ENCODE assay signal across 9 mouse cellular contexts in genomic region chr7:29314844-29315628, GRCm38 (mm10). TPM values are rescaled to one million over a fixed set of nuclear protein-coding genes. Genes with fewer than 3 reads are reported as not detected.
A peak's percentile ranks its signal among the peaks of the same experiment; 100 is the strongest.
DNase-seq lines count a peak whose midpoint lies in the region; ATAC-seq and TF ChIP-seq lines count a peak whose summit lies in the region.
"Had no signal": no experiment of that assay in that cellular context is flagged by ENCODE, and none has a peak within 500 bp of the region (broad histone marks: within the 10 kb centered on the region; RNA-seq: fewer than 3 reads in every experiment).

No protein-coding gene starts in this region.

- H3K9ac ChIP-seq in forebrain, postnatal 0 days, result no peak overlapping the region

- no peak overlapping the region for H3K4me3 ChIP-seq in forebrain, postnatal 0 days (ENCODE audit: low read depth, low read length)
- no peak overlapping the region for H3K4me3 ChIP-seq in limb, embryonic 10.5 days
- peak overlapping the region; percentile 1; the same call in 1 of the 2 replicates for H3K4me3 ChIP-seq in olfactory bulb, adult 2 months (ENCODE audit: insufficient read depth, low read depth, low read length)

- 35% methylated on average over 13 of the region's 13 CpGs for WGBS in forebrain, postnatal 0 days
- WGBS in limb, embryonic 10.5 days, result 86% methylated on average over 13 of the region's 13 CpGs
- WGBS in olfactory bulb, adult 2 months, result 28% methylated on average over 13 of the region's 13 CpGs

- no peaks in the 10 kb centered on the region for H3K27me3 ChIP-seq in forebrain, postnatal 0 days (ENCODE audit: insufficient read depth, low read length)
- H3K27me3 ChIP-seq in limb, embryonic 10.5 days (ENCODE audit: low read depth, poor library complexity, severe bottlenecking), result 0 out of 2 replicates have a peak, but pooled peaks cover under 1% of the 10 kb centered on the region

- ATAC-seq in forebrain, postnatal 0 days, result peak; percentile 66

- peaks cover 29% of the 10 kb centered on the region for H3K36me3 ChIP-seq in forebrain, postnatal 0 days (ENCODE audit: insufficient read depth)
- peaks cover 52% of the 10 kb centered on the region for H3K36me3 ChIP-seq in limb, embryonic 10.5 days

- TF ChIP-seq POLR2A in olfactory bulb, adult 2 months (IDR thresholded peaks at IDR 0.05; ENCODE audit: insufficient read depth, low read depth, low read length), result no peak

- H3K4me2 ChIP-seq in forebrain, postnatal 0 days (ENCODE audit: low read depth), result peak overlapping the region; percentile 47
- H3K4me2 ChIP-seq: liver, embryonic 11.5 days had no signal

- H3K4me1 ChIP-seq in forebrain, postnatal 0 days (ENCODE audit: insufficient read depth), result peaks cover 71% of the 10 kb centered on the region
- H3K4me1 ChIP-seq in limb, embryonic 10.5 days, result peaks cover 76% of the 10 kb centered on the region
- peaks cover 78% of the 10 kb centered on the region for H3K4me1 ChIP-seq in olfactory bulb, adult 2 months (ENCODE audit: control insufficient read depth, insufficient read depth, low read length)

- no peaks in the 10 kb centered on the region for H3K9me3 ChIP-seq in forebrain, postnatal 0 days (ENCODE audit: low read length)
- H3K9me3 ChIP-seq in limb, embryonic 10.5 days (replicated peaks), result no peaks in the 10 kb centered on the region

- TF ChIP-seq CTCF in forebrain, postnatal 0 days (IDR thresholded peaks at IDR 0.05; ENCODE audit: low read depth), result no peak
- no peak for TF ChIP-seq CTCF in olfactory bulb, adult 2 months (IDR thresholded peaks at IDR 0.05; ENCODE audit: insufficient read depth, low read depth, low read length)

- H3K27ac ChIP-seq in forebrain, postnatal 0 days (ENCODE audit: low read depth, low read length), result peak overlapping the region; percentile 95
- H3K27ac ChIP-seq in limb, embryonic 10.5 days, result peak overlapping the region; percentile 95
- H3K27ac ChIP-seq in olfactory bulb, adult 2 months (ENCODE audit: insufficient read depth, low read depth, low read length), result peak overlapping the region; percentile 93

- peak; percentile 67 for DNase-seq in lung, postnatal 10 days
- DNase-seq in lung, postnatal 14 days, result no peak
- DNase-seq in forebrain, postnatal 0 days, result peak; percentile 73
- no peak for DNase-seq in limb, embryonic 10.5 days (ENCODE audit: low spot score)
- no peak for DNase-seq in testis, postnatal 10 days (ENCODE audit: low spot score)
- DNase-seq in spleen, postnatal 10 days (ENCODE audit: low spot score in 2 of 2), result no peak
- no peak for DNase-seq in thymus, adult 18-20 months

RNA-seq across cellular contexts. Expression of gene Dpf1, which starts 11.3 kb away (rescaled TPM):
- total RNA-seq in forebrain, postnatal 0 days (2014; rRNA removed), result 246 and 291 TPM in 2 replicates
- 243 and 248 TPM in 2 replicates for polyA plus RNA-seq in forebrain, postnatal 0 days (2015; fragmentation: Nextera tagmentation; extraction: Ambion mirVana)
- 24.0 and 32.9 TPM in 2 replicates for polyA plus RNA-seq in limb, embryonic 10.5 days (2016; fragmentation: Nextera tagmentation; extraction: Ambion mirVana)
- not detected in 2 replicates for polyA plus RNA-seq in olfactory bulb, adult 2 months (2012; ENCODE audit: insufficient read depth, insufficient read length, low replicate concordance, missing spikeins)

RNA-seq across cellular contexts. Expression of gene Ppp1r14a, which starts 25.9 kb away (rescaled TPM):
- 1.5 and 2.0 TPM in 2 replicates for total RNA-seq in forebrain, postnatal 0 days (2014; rRNA removed)
- polyA plus RNA-seq in forebrain, postnatal 0 days (2015; fragmentation: Nextera tagmentation; extraction: Ambion mirVana), result 2.3 and 2.8 TPM in 2 replicates
- 5.4 and 6.1 TPM in 2 replicates for polyA plus RNA-seq in limb, embryonic 10.5 days (2016; fragmentation: Nextera tagmentation; extraction: Ambion mirVana)
- polyA plus RNA-seq in olfactory bulb, adult 2 months (2012; ENCODE audit: insufficient read depth, insufficient read length, low replicate concordance, missing spikeins), result not detected in 2 replicates

RNA-seq across cellular contexts. Expression of gene Spint2, which starts 33.3 kb away (rescaled TPM):
- 32.3 and 36.7 TPM in 2 replicates for total RNA-seq in forebrain, postnatal 0 days (2014; rRNA removed)
- polyA plus RNA-seq in forebrain, postnatal 0 days (2015; fragmentation: Nextera tagmentation; extraction: Ambion mirVana), result 94.6 and 127 TPM in 2 replicates
- 58.8 and 71.8 TPM in 2 replicates for polyA plus RNA-seq in limb, embryonic 10.5 days (2016; fragmentation: Nextera tagmentation; extraction: Ambion mirVana)
- polyA plus RNA-seq in olfactory bulb, adult 2 months (2012; ENCODE audit: insufficient read depth, insufficient read length, low replicate concordance, missing spikeins), result not detected in 2 replicates

Comparison
In these comparisons a context has a peak if more than half of its experiments do, and no peak if none do; other contexts are left out.
1. DNase-seq: peak in lung, postnatal 10 days (single experiment) and forebrain, postnatal 0 days (single experiment); none in lung, postnatal 14 days (single experiment), limb, embryonic 10.5 days (single experiment), testis, postnatal 10 days (single experiment), spleen, postnatal 10 days (0 of 2) and thymus, adult 18-20 months (0 of 2).
2. RNA of gene Dpf1, which starts 11.3 kb away (polyA plus RNA-seq): 243 to 248 TPM in forebrain, postnatal 0 days and 24.0 to 32.9 TPM in limb, embryonic 10.5 days; not detected in olfactory bulb, adult 2 months; every median in the first group is over 10 times any median in the second.
3. Peak in every context shown above with its lines, with median percentiles within 50 percentile points of each other: H3K27ac ChIP-seq.